Mouse (Mus musculus) cerebellum, adult 9-11 months (tissue): ENCODE data around the gene Tle2.

Experiments
- DNase-seq: peaks from one replicate; pipeline ENCODE4 v3.0.0; 2022

The Tle2 gene

GRCm38 (mm10) chr10:81605666-81605973 lies 31.3 kb downstream of the Tle2 start:
- no peak for DNase-seq

GRCm38 (mm10) chr10:81605974-81606751 lies 31.8 kb downstream of the Tle2 start, which contains the start of gene BC025920:
BC025920 (plus strand) TSS chr10:81606270.
- DNase-seq = peak; percentile 98

- DNase-seq = no peak
Measured at GRCm38 (mm10) chr10:81608308-81608707, 33.9 kb downstream of the Tle2 start.

- DNase-seq = no peak
Measured at GRCm38 (mm10) chr10:81612779-81613178, 38.4 kb downstream of the Tle2 start.

- no peak for DNase-seq
Measured at GRCm38 (mm10) chr10:81615486-81615885, 41.1 kb downstream of the Tle2 start.

- no peak for DNase-seq
Measured at GRCm38 (mm10) chr10:81619976-81620375, 45.6 kb downstream of the Tle2 start.

GRCm38 (mm10) chr10:81620786-81621185 lies 46.4 kb downstream of the Tle2 start:
- DNase-seq = peak; percentile 15

GRCm38 (mm10) chr10:81623441-81623840 lies 49.1 kb downstream of the Tle2 start:
- DNase-seq = peak; percentile 20

- DNase-seq = peak; percentile 72
Measured at GRCm38 (mm10) chr10:81626101-81626993, 52.0 kb downstream of the Tle2 start.

GRCm38 (mm10) chr10:81626994-81627835 lies 52.9 kb downstream of the Tle2 start, which contains the start of gene Sirt6:
Sirt6 (minus strand) TSS chr10:81627797.
- peak; percentile 98 for DNase-seq

- peak; percentile 78 for DNase-seq
Measured at GRCm38 (mm10) chr10:81627836-81628220, 53.5 kb downstream of the Tle2 start.

GRCm38 (mm10) chr10:81628390-81628789 lies 54.0 kb downstream of the Tle2 start, which contains the start of gene Ankrd24:
Ankrd24 (plus strand) TSS chr10:81628540.
- DNase-seq = peak; percentile 73

GRCm38 (mm10) chr10:81633253-81634099 lies 59.1 kb downstream of the Tle2 start:
- DNase-seq = peak; percentile 88

GRCm38 (mm10) chr10:81636338-81636737 lies 62.0 kb downstream of the Tle2 start:
- DNase-seq = peak; percentile 4

GRCm38 (mm10) chr10:81638101-81638500 lies 63.7 kb downstream of the Tle2 start:
- DNase-seq = peak; percentile 33
